Mouse (Mus musculus) embryonic fibroblast, embryonic 13.5 days (primary cell): ENCODE data around the gene Dhx16. TPM values are rescaled to one million over a fixed set of nuclear protein-coding genes. Genes with fewer than 3 reads are reported as not detected.
"Not testable (repeated sequence)": the region's sequence is repeated elsewhere in the genome, so short reads cannot be mapped to it uniquely, and the experiment has no call there.

Experiments
- H3K27ac ChIP-seq: 2 replicates; pipeline ENCODE4 v1.5.1; 2012; ENCODE audit warnings: low read length, control low read depth, inconsistent platforms; ENCODE audit not compliant: insufficient read depth
- H3K4me1 ChIP-seq: 2 replicates; pipeline ENCODE4 v1.6.1; 2011; ENCODE audit warnings: low read length; ENCODE audit not compliant: control insufficient read depth, insufficient read depth
- H3K4me3 ChIP-seq: 2 replicates; pipeline ENCODE4 v1.5.1; 2011; ENCODE audit warnings: mild to moderate bottlenecking, control low read depth, low read length; ENCODE audit not compliant: insufficient read depth
- CTCF ChIP-seq: IDR thresholded peaks from 2 replicates; pipeline ENCODE4 v1.5.1; 2011; ENCODE audit warnings: mild to moderate bottlenecking, control low read depth, low read length, moderate library complexity, borderline replicate concordance; ENCODE audit not compliant: insufficient read depth
- POLR2A ChIP-seq: IDR thresholded peaks from 2 replicates; pipeline ENCODE4 v1.6.1; 2011; ENCODE audit warnings: low read depth, mild to moderate bottlenecking, control low read depth, low read length, moderate library complexity
- polyA plus RNA-seq: library from polyadenylated mRNA; stranded (reverse); fragments of >200 nt; gene quantifications from 2 replicates; pipeline ENCODE4 v1.2.4, GENCODE M21; 2011; ENCODE audit warnings: low read depth; ENCODE audit not compliant: missing spikeins, insufficient read length

Dhx16 gene
- polyA plus RNA-seq, 1 experiment, result 41.1 TPM

DNA sequence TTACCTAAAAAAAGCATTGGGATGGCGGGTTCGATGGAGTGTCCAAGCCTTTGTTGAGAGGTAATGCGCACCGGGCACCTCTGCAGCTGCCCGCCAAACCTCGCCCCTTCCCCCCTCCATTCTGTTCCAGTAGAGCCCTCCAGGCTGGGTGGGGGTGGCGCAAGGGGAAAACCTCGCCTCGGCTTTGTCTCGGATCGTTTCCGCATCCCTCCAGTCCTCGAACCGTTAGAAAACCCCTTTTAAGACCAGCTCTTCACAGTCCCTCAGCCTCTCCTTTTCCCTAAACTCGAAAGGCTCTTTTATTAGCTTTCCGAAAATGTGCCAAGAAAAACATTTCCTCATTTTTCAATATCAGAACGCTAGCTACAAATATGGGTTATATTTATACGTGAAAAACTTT is 42.1 kb upstream of the Dhx16 start:
- TF ChIP-seq CTCF (no peak), POLR2A (0 out of 2 replicates have a peak, but pooled peaks have one; percentile 29)
- peak overlapping the region; percentile 79 for H3K4me3 ChIP-seq
- peak overlapping the region; percentile 91 for H3K27ac ChIP-seq

DNA sequence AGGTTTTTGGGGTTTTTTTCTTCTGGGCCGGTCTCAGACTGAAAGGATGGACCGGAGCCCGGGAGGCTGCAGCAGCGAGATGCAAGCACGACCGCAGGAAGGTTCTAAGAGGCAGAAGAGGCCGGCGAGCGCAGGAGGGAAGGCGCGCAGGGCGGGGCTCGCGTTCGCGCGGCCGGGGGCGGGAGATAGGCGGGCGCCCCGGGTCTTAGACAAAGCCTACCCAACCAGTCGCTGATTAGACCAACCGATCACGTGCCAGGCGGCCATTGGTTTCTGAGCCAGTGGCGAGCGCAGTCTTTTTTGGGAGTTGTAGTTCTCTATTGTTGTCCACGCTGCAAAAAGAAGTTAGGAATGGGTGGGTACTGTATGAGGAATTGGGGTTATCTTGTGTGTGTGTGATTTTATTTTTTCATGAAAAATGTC is 41.5 kb upstream of the Dhx16 start, which contains the start of gene Tubb5:
Tubb5 (minus strand) TSS at position 185 of the 423 bp plus-strand sequence.
- H3K4me1 ChIP-seq, result peaks cover 5% of the 10 kb centered on the region
- peak within 1 kb of the TSS; percentile 98 for H3K27ac ChIP-seq
- H3K4me3 ChIP-seq, result peak within 1 kb of the TSS; percentile 79
- peak; percentile 98 for TF ChIP-seq POLR2A
- no peak for TF ChIP-seq CTCF

More for the DNA sequence above, 42.1 kb upstream of the Dhx16 start:
- H3K4me1 ChIP-seq, result peaks cover 5% of the 10 kb centered on the region

DNA sequence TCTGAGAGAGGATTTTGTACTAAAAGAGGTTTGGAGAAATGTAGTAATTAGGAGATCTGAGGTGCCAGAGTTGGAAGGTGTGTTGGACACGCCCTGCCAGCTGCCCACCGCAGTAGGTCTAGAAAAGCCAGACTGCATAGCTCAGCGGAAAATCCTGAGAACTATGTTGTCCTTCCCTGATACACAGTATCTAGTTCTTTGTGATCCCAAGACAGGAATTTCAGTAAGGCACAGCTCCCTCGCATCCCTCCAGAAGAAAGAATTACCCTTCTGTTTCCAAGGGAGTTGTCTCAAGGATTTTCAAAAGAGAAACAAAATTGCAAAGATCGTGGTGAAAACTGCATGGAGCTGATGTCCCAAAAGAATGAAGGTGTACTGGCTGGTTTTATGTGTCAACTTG is 41.0 kb upstream of the Dhx16 start:
- H3K4me3 ChIP-seq, result peak overlapping the region; percentile 70
- TF ChIP-seq CTCF, result no peak
- no peak for TF ChIP-seq POLR2A
- H3K4me1 ChIP-seq, result peaks cover 5% of the 10 kb centered on the region
- peak overlapping the region; percentile 98 for H3K27ac ChIP-seq

DNA sequence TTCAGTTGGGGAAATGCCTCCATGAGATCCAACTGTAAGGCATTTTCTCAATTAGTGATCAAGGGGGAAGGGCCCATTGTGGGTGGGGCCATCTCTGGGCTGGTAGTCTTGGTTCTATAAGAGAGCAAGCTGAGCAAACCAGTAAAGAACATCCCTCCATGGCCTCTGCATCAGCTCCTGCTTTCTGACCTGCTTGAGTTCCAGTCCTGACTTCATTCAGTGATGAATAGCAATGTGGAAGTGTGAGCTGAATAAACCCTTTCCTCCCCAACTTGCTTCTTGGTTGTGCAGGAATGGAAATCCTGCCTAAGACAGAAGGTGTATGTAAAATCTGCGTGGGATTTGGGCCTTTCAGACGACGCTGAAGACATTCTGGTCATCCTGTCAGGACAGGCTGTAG is 40.6 kb upstream of the Dhx16 start:
- not testable (repeated sequence) for H3K4me1 ChIP-seq
- H3K27ac ChIP-seq, result peak overlapping the region; percentile 98
- H3K4me3 ChIP-seq, result peak overlapping the region; percentile 70
- peak; percentile 85 for TF ChIP-seq POLR2A

DNA sequence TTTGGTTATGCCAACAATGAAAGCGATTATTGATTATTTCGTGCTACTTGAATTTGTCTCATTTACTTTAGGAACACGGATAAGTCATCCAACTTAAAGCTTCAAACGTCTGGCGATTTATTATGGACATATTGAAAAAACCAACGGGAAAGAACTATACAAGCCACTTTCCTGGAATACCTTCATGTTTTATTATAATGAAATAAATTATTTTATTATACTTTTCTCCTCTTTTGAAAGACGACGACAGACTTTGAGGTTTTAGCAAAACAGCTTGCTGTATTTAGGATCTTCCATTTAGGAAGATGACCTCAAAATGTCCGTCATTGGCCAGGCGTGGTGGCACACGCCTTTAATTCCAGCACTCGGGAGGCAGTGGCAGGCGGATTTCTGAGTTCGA is 39.1 kb upstream of the Dhx16 start:
- Histone ChIP-seq H3K27ac (0 out of 2 replicates have a peak overlapping the region, but pooled peaks have one; percentile 28), H3K4me1 (peaks cover 3% of the 10 kb centered on the region), H3K4me3 (no peak overlapping the region)
- TF ChIP-seq CTCF (no peak), POLR2A (no peak)

DNA sequence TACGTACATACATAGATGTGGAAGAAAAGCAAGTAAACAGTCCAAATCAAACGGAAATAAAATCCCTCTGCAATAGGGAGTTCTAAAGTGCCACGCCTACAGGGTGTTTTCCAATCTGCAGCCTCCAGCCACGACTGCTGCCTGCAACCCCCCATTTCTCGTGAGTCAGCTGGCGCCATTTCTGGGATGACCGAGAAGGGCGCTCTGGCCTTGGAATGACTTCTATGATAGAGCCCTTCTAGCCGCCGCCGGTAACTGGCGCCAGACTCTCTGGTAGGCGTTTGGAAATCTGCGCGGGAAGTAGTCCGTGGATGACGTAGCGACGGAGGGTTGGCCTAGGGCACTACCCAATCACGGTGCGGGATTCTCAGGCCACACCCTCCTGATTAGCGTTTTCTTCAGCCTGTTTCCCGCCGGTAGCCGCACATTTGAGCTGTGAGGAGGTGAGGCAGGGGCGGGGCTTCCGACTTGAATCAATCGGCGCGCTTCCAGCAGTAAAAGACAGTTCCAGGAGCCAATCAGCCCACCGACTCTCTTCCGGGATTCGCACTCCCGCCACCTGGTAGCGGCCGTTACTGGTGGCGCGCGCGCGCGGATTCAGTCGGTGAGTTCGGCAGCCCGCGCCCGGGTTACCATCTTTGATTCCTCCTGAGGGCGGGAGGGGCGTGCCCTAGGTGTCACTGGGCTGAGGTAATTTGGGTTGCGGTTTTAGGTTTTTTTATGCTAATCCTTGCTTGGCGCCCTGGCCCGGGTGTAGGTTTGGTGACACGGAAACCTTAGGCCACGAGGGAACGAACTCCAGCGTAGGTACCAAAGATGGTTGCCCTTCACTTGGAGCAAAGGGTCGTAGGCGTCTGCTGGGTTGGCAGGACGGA is 38.3 kb upstream of the Dhx16 start, which contains the start of gene Mdc1:
Mdc1 (plus strand) TSS at position 440 of the 875 bp plus-strand sequence.
- peak within 1 kb of the TSS; percentile 83 for H3K4me3 ChIP-seq
- H3K27ac ChIP-seq, result peak within 1 kb of the TSS; percentile 44
- TF ChIP-seq CTCF, result no peak
- peak; percentile 77 for TF ChIP-seq POLR2A
- peaks cover 2% of the 10 kb centered on the region; the same call in 1 of the 2 replicates for H3K4me1 ChIP-seq

DNA sequence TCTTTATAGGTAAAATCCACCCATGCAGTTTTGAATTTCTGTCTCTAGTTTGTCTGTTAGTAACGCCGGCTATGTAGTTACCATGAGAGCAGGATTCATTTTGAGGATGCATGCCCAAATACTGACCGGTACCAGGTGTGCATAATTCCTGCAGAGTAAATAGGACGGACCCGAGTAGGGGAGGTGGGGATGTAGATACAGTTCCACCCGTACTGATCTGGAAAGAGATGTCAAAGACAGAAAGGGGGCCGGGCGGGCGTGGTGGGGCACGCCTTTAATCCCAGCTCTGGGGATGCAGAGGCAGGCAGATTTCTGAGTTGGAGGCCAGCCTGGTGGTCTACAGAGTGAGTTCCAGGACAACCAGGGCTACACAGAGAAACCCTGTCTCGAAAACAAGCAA is 37.6 kb upstream of the Dhx16 start:
- Histone ChIP-seq H3K4me1 (peaks cover 2% of the 10 kb centered on the region; the same call in 1 of the 2 replicates), H3K27ac (peak overlapping the region; percentile 44), H3K4me3 (peak overlapping the region; percentile 83)
- TF ChIP-seq CTCF (no peak), POLR2A (no peak)

DNA sequence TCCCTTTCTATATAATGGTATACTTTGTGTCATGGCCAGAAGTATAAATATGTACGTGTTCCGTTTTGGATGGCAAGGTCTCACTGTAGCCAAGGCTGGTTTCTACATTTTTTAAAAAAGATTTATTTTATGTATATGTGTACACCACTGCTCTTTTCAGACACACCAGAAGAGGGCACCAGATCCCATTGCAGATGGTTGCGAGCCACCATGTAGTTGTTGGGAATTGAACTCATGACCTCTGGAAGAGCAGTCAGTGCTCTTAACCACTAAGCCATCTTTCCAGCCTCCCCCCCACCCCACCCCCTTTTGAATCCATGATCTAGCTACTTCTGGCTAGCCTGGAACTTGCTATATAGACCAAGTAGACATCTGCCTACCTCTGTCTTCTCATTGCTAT is 36.1 kb upstream of the Dhx16 start:
- TF ChIP-seq CTCF (no peak), POLR2A (no peak)
- Histone ChIP-seq H3K4me3 (no peak overlapping the region), H3K27ac (no peak overlapping the region), H3K4me1 (peaks cover 2% of the 10 kb centered on the region; the same call in 1 of the 2 replicates)

DNA sequence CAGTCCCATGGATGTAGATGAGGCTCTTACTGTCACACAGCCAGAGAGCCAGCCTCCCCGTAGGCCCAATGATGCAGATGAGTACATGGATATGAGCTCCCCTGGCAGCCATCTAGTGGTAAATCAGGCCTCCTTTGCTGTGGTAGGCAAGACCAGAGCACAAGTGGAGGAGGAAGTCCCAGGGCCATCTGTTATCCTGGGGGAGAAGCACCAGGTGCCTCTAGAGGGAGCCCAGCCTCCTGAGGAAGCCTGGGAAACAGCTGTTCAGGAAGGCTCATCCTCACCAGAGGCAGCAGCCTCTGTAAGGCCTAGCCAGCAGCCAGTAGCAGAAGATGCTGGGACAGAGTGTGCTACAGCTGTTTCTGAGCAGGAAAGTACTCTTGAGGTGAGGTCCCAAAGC is 31.5 kb upstream of the Dhx16 start:
- TF ChIP-seq POLR2A, result no peak
- TF ChIP-seq CTCF, result no peak
- no peak overlapping the region for H3K4me3 ChIP-seq
- no peaks in the 10 kb centered on the region for H3K4me1 ChIP-seq

DNA sequence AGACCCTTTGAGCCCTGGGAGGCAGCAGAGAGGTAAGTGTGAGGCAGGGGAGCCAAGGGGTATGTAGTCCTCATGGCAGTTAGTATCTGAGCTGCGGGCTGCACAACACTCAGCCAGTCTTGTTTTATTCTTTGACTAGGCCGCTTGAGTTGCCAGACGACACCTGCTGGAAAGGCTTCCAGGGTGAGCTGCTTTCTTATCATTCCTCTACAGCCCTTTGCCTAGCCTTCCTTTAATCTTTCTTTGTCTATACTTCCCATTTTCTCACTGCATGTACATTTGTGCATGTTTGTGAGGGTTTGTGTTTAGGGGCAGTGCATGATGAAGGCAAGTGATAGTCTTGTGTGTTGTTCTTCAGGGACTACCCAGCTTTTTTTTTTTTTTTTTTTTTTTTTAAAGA is 28.6 kb upstream of the Dhx16 start:
- H3K4me3 ChIP-seq, result no peak overlapping the region
- no peaks in the 10 kb centered on the region for H3K4me1 ChIP-seq
- H3K27ac ChIP-seq, result no peak overlapping the region
- TF ChIP-seq CTCF (no peak), POLR2A (no peak)

More for the DNA sequence above, 31.5 kb upstream of the Dhx16 start:
- no peak overlapping the region for H3K27ac ChIP-seq
